Mouse (Mus musculus): Measurements from ENCODE around the gene Ina. TPM values are rescaled to one million over a fixed set of nuclear protein-coding genes. Genes with fewer than 3 reads are reported as not detected.
A peak's percentile ranks its signal among the peaks of the same experiment; 100 is the strongest.

The Ina gene
- polyA plus RNA-seq, 1 experiment from 2014 or later = 706 TPM

DNA sequence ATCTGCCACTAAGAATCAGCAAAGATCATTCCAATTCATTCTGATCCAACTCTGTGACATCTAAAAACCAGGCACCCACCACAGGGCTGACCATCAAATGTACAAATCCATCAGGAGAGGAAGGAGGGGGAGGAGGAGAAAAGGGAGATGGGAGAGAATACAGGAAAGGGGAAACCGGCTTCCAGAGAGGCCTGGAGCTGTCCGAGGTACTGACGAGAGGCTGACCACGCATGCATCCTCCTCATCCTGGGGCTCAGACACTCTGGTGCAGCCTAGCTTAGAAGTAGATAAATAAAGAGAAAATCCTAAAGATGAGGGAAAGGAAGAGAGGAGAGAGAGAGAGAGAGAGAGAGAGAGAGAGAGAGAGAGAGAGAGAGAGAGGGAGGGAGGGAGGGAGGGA lies 8.2 kb upstream of the Ina start:
- Histone ChIP-seq H3K4me3 (no peak overlapping the region), H3K9me3 (no peaks in the 10 kb centered on the region), H3K4me1 (replicated peaks) (no peaks in the 10 kb centered on the region), H3K4me2 (no peak overlapping the region), H3K27ac (no peak overlapping the region), H3K36me3 (no peaks in the 10 kb centered on the region), H3K9ac (no peak overlapping the region), H3K27me3 (no peaks in the 10 kb centered on the region)
- ATAC-seq (ENCODE audit: low FRiP score) = no peak
- WGBS = 4% methylated on average over 4 of the region's 4 CpGs

DNA sequence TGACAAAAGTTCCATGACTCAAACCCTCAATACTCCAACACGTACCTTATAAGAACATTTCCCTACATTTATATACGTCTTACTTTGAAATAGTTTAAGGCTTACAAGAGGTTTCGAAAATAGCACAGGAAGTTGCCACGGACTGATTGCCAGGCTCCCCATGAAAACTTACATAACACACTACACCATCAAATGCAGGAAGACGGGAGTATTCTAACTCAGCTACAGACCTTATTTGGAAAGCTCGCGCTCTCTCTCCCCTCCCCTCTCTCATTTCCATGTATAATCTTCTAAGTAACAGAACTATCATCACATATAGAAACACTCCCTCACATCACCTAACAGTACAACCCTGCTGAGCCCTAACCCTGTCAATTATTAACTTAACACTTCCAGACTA lies 5.1 kb upstream of the Ina start:
- Histone ChIP-seq H3K9me3 (no peaks in the 10 kb centered on the region), H3K4me2 (no peak overlapping the region), H3K36me3 (no peaks in the 10 kb centered on the region), H3K9ac (no peak overlapping the region), H3K4me1 (replicated peaks) (peaks cover 7% of the 10 kb centered on the region; the same call in 1 of the 2 replicates), H3K27ac (no peak overlapping the region), H3K27me3 (peaks cover 14% of the 10 kb centered on the region), H3K4me3 (no peak overlapping the region)
- WGBS = 92% methylated on average over 7 of the region's 7 CpGs
- no peak for ATAC-seq (ENCODE audit: low FRiP score)

DNA sequence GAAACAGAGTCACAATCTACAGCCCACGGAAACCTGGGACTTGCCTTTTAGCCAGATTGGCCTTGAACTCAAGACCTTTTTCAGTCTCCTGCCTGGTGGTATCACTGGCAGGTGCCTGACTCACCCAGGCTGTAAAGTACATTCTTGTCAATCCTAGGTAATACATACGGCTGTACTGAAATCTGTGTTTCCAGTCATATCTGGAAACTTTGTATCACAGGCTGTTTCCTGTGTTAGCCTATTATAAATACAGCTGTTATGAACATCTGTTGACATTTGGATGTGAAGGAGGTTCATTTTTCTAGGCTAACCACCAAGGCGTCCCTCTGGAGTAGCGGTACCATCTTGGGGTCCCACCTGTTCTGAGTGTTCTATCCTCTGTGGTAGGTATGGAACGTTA lies 4.6 kb upstream of the Ina start:
- H3K9ac ChIP-seq = no peak overlapping the region
- WGBS = 94% methylated on average over 5 of the region's 5 CpGs
- ATAC-seq (ENCODE audit: low FRiP score) = no peak
- peaks cover 19% of the 10 kb centered on the region for H3K27me3 ChIP-seq
- no peak overlapping the region for H3K4me3 ChIP-seq
- peaks cover 7% of the 10 kb centered on the region; the same call in 1 of the 2 replicates for H3K4me1 ChIP-seq (replicated peaks)
- no peak overlapping the region for H3K27ac ChIP-seq
- H3K4me2 ChIP-seq = no peak overlapping the region
- H3K9me3 ChIP-seq = no peaks in the 10 kb centered on the region
- no peaks in the 10 kb centered on the region for H3K36me3 ChIP-seq

DNA sequence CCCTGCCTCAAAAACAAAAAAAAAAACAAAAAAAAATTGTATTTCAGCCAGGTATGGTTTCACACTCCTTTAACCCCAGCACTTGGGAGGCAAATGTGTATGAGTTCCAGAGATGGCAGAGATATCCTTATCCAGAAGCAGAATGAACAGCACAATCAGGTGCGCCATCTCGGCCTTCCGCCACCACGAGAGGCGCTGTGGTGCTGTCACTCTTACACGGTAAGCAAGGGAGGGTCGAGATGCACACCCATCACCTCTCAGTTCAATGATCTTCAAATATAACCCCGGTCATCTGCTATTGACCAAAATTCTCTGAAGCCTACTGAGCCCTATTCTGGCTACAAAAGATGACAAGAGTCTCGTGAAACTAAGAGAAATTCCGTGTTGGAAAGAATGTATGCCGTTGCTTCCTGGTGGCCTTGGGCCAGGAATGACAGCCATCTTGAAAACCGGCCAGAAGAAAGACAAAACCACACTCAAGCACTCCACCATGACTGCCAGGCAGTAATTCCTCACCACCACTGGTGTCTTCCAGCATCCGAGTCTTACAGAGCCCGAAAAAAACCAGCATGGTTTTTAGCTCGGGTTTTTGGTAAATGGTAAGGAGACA lies 1.9 kb upstream of the Ina start:
- Histone ChIP-seq H3K4me1 (replicated peaks) (peaks cover 10% of the 10 kb centered on the region), H3K4me3 (peak overlapping the region; percentile 91; the same call in 1 of the 2 replicates), H3K4me2 (peak overlapping the region; percentile 82; the same call in 1 of the 2 replicates), H3K9me3 (no peaks in the 10 kb centered on the region), H3K9ac (no peak overlapping the region), H3K36me3 (no peaks in the 10 kb centered on the region), H3K27ac (peak overlapping the region; percentile 98), H3K27me3 (peaks cover 29% of the 10 kb centered on the region)
- WGBS = 90% methylated on average over 15 of the region's 15 CpGs
- no peak for ATAC-seq (ENCODE audit: low FRiP score)

- no peak for ATAC-seq (ENCODE audit: low FRiP score)
- H3K9me3 ChIP-seq = no peaks in the 10 kb centered on the region
- peak overlapping the region; percentile 98 for H3K27ac ChIP-seq
- peaks cover 10% of the 10 kb centered on the region for H3K4me1 ChIP-seq (replicated peaks)
- WGBS = 8% methylated on average over 20 of the region's 20 CpGs
- no peaks in the 10 kb centered on the region for H3K36me3 ChIP-seq
- peaks cover 29% of the 10 kb centered on the region for H3K27me3 ChIP-seq
- H3K9ac ChIP-seq = peak overlapping the region; percentile 98
- peak overlapping the region; percentile 91 for H3K4me3 ChIP-seq
- H3K4me2 ChIP-seq = peak overlapping the region; percentile 82
Measured at GRCm38 (mm10) chr19:47013340-47014158, 949 bp upstream of the Ina start.

DNA sequence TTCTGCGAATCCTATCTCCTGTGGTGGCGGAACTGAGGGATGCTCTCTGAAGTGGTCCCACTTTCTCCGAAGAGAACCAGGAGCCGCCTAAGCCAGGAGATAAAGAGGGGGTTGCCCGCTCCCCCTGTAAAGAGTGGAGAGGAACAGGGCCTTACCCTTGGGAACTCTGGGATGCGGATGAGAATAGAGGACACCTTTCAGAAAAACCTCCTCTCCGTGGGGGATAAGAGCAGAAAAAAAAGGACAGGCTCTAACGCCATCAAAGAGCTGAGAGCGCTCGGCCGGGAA lies 395 bp upstream of the Ina start:
- peak overlapping the region; percentile 82 for H3K4me2 ChIP-seq
- H3K9ac ChIP-seq = peak overlapping the region; percentile 98
- peaks cover 29% of the 10 kb centered on the region for H3K27me3 ChIP-seq
- peak overlapping the region; percentile 91 for H3K4me3 ChIP-seq
- WGBS = under 1% methylated on average over 11 of the region's 11 CpGs
- H3K36me3 ChIP-seq = no peaks in the 10 kb centered on the region
- H3K4me1 ChIP-seq (replicated peaks) = peaks cover 10% of the 10 kb centered on the region
- ATAC-seq (ENCODE audit: low FRiP score) = peak; percentile 41
- peak overlapping the region; percentile 98 for H3K27ac ChIP-seq
- H3K9me3 ChIP-seq = no peaks in the 10 kb centered on the region

- Histone ChIP-seq H3K27ac (peak overlapping the region; percentile 98), H3K9ac (peak overlapping the region; percentile 98), H3K36me3 (peaks cover 6% of the 10 kb centered on the region; the same call in 1 of the 2 replicates), H3K9me3 (no peaks in the 10 kb centered on the region), H3K4me3 (peak overlapping the region; percentile 91), H3K4me1 (replicated peaks) (peaks cover 23% of the 10 kb centered on the region), H3K27me3 (peaks cover 29% of the 10 kb centered on the region), H3K4me2 (peak overlapping the region; percentile 82)
- under 1% methylated on average over 37 of the region's 37 CpGs for WGBS
- ATAC-seq (ENCODE audit: low FRiP score) = no peak
Measured at GRCm38 (mm10) chr19:47015396-47015795, 898 bp downstream of the Ina start.

DNA sequence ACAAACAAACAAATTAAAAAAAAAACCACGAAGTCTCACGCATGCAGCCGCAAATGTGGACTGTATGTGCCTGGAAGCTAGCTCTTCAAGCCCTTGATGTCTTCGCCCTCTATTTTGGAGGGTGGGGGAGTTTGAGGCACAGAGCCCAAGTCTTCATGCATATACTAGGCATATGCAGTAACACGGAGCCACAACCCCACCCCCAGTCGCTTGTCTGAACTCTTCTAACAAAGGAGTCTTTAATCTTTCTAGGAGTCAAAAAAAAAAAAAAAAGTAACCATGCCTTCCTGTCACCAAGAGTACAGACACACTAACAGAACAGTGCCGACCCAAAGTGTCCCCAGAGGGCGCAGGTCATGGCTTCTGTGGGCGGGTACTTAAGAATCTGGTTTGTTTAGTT lies 1.5 kb downstream of the Ina start:
- no peak for ATAC-seq (ENCODE audit: low FRiP score)
- Histone ChIP-seq H3K27ac (peak overlapping the region; percentile 98), H3K4me3 (peak overlapping the region; percentile 91), H3K36me3 (peaks cover 12% of the 10 kb centered on the region), H3K4me2 (peak overlapping the region; percentile 82), H3K4me1 (replicated peaks) (peaks cover 28% of the 10 kb centered on the region), H3K27me3 (peaks cover 29% of the 10 kb centered on the region), H3K9ac (peak overlapping the region; percentile 98), H3K9me3 (no peaks in the 10 kb centered on the region)
- 5% methylated on average over 9 of the region's 9 CpGs for WGBS

DNA sequence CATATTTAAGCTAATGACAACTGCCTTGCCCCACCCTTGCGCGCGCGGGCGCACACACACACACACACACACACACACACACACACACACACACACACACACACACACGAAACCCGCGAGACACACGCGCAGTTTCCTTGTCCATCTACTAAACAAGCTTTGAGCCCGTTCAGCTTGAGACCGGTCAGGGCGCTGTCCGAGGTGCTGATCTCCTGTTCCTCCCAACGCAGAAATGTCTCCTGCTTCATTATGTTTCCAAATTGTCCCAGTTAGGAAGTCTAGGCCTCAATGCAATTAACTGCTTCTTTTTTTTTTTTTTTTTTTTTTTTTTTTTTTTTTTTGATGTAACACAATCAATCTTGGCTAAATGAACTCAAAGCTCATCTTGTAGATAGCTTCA lies 2.0 kb downstream of the Ina start:
- H3K4me2 ChIP-seq = peak overlapping the region; percentile 82
- peak overlapping the region; percentile 91 for H3K4me3 ChIP-seq
- no peaks in the 10 kb centered on the region for H3K9me3 ChIP-seq
- H3K27ac ChIP-seq = peak overlapping the region; percentile 98
- H3K27me3 ChIP-seq = peaks cover 29% of the 10 kb centered on the region
- peak overlapping the region; percentile 98 for H3K9ac ChIP-seq
- ATAC-seq (ENCODE audit: low FRiP score) = no peak
- peaks cover 34% of the 10 kb centered on the region for H3K4me1 ChIP-seq (replicated peaks)
- WGBS = 1% methylated on average over 14 of the region's 15 CpGs
- peaks cover 17% of the 10 kb centered on the region for H3K36me3 ChIP-seq

DNA sequence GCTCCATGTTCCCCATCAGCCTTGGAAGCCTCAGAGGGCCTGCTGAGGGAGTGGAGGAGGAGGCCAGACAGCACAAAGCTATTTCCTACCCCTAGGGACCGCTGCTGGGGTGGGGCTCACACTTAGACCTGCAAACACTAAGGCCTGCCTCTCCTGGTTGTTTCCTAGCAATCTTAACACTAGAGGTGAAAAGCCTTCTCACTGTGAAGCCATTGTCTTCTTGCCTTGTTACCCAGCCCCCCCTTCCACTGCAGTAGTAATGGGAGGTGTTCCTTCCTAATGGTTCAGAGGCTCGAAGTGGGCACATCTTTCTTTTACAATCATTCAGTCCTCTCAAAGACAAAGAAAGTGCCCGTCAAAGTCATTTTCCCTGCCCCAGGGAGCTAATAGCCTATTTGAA lies 3.3 kb downstream of the Ina start:
- peak overlapping the region; percentile 94 for H3K27ac ChIP-seq
- H3K9me3 ChIP-seq = no peaks in the 10 kb centered on the region
- H3K36me3 ChIP-seq = peaks cover 31% of the 10 kb centered on the region
- peak overlapping the region; percentile 82 for H3K4me2 ChIP-seq
- peak overlapping the region; percentile 89 for H3K9ac ChIP-seq
- no peak for ATAC-seq (ENCODE audit: low FRiP score)
- peak overlapping the region; percentile 91 for H3K4me3 ChIP-seq
- WGBS = 1% methylated on average over 3 of the region's 3 CpGs
- H3K4me1 ChIP-seq (replicated peaks) = peaks cover 34% of the 10 kb centered on the region
- H3K27me3 ChIP-seq = peaks cover 25% of the 10 kb centered on the region

DNA sequence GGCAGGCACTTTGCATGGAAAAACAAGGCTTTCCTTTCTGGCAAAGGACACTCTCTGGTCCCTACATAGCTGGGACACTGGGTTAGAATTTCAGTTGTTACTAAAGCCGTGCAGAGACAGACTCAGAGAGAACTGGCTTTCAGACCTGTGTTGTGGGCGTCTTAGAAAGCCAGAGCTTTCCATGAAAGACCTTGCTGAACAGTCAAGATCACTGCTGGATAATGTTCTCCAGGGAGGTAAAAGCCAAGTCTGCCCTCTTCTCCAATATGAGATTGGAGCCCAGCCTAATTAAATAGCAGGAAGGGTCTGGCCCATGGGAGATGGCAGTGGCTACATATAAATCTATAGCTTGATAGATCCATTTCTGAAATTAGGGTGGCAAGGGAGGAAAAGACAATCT lies 3.8 kb downstream of the Ina start:
- WGBS = 8% methylated on average over 2 of the region's 2 CpGs
- no peak for ATAC-seq (ENCODE audit: low FRiP score)

GRCm38 (mm10) chr19:47019326-47019725 lies 4.8 kb downstream of the Ina start:
- H3K9me3 ChIP-seq = no peaks in the 10 kb centered on the region
- H3K36me3 ChIP-seq = peaks cover 46% of the 10 kb centered on the region
- peak; percentile 8; the same call in 1 of the 2 replicates for ATAC-seq (ENCODE audit: low FRiP score)
- WGBS = 5% methylated on average over 6 of the region's 6 CpGs
- peak overlapping the region; percentile 89 for H3K9ac ChIP-seq
- H3K4me3 ChIP-seq = peak overlapping the region; percentile 91
- H3K27ac ChIP-seq = peak overlapping the region; percentile 94
- H3K4me1 ChIP-seq (replicated peaks) = peaks cover 28% of the 10 kb centered on the region
- peak overlapping the region; percentile 82 for H3K4me2 ChIP-seq
- H3K27me3 ChIP-seq = peaks cover 16% of the 10 kb centered on the region

More for the DNA sequence above, 3.8 kb downstream of the Ina start:
- peaks cover 36% of the 10 kb centered on the region for H3K36me3 ChIP-seq
- H3K9ac ChIP-seq = peak overlapping the region; percentile 89
- H3K4me1 ChIP-seq (replicated peaks) = peaks cover 29% of the 10 kb centered on the region
- peaks cover 20% of the 10 kb centered on the region for H3K27me3 ChIP-seq
- H3K4me2 ChIP-seq = peak overlapping the region; percentile 82
- peak overlapping the region; percentile 94 for H3K27ac ChIP-seq
- H3K9me3 ChIP-seq = no peaks in the 10 kb centered on the region
- peak overlapping the region; percentile 91 for H3K4me3 ChIP-seq
